Mouse (Mus musculus) intestine, postnatal 0 days (tissue): ENCODE measurements around the gene Ankrd13d. TPM values are rescaled to one million over a fixed set of nuclear protein-coding genes. Genes with fewer than 3 reads are reported as not detected.

Experiments
- ATAC-seq: fragments of 200-750 bp; cut with Nextera tagmentation; 2 replicates; pipeline ENCODE4 v1.8.0; 2017; ENCODE audit warnings: mild to moderate bottlenecking, moderate TSS enrichment, moderate library complexity
- H3K27ac ChIP-seq: fragments of 300-500 bp; sonication (generic); 2 replicates; pipeline ENCODE4 v1.5.1; 2014; ENCODE audit warnings: mild to moderate bottlenecking, low read depth, low read length, moderate library complexity
- H3K27me3 ChIP-seq: fragments of 300-500 bp; sonication (generic); replicated peaks from 2 replicates; pipeline ENCODE4 v1.6.1; 2014; ENCODE audit warnings: low read length, mixed read lengths; ENCODE audit not compliant: control insufficient read depth, insufficient read depth
- H3K36me3 ChIP-seq: fragments of 300-500 bp; sonication (generic); 2 replicates; pipeline ENCODE4 v1.6.1; 2014; ENCODE audit warnings: mild to moderate bottlenecking, moderate library complexity; ENCODE audit not compliant: control insufficient read depth, insufficient read depth
- H3K4me1 ChIP-seq: fragments of 300-500 bp; sonication (generic); replicated peaks from 2 replicates; pipeline ENCODE4 v1.6.1; 2014; ENCODE audit warnings: antibody characterized with exemption, low read length, mixed read lengths; ENCODE audit not compliant: control insufficient read depth, insufficient read depth
- H3K4me2 ChIP-seq: fragments of 300-500 bp; sonication (generic); replicated peaks from 2 replicates; pipeline ENCODE4 v1.6.1; 2014; ENCODE audit warnings: low read depth, mild to moderate bottlenecking, moderate library complexity
- H3K4me3 ChIP-seq: fragments of 300-500 bp; sonication (generic); 2 replicates; pipeline ENCODE4 v1.5.1; 2014; ENCODE audit warnings: low read depth, low read length
- H3K9ac ChIP-seq: fragments of 300-500 bp; sonication (generic); 2 replicates; pipeline ENCODE4 v1.6.1; 2014; ENCODE audit warnings: mild to moderate bottlenecking, low read depth, low read length
- H3K9me3 ChIP-seq: fragments of 300-500 bp; sonication (generic); 2 replicates; pipeline ENCODE4 v1.6.1; 2016; ENCODE audit warnings: mixed run types; ENCODE audit not compliant: control insufficient read depth
- CTCF ChIP-seq: sonication (generic); IDR thresholded peaks from 2 replicates; pipeline ENCODE4 v1.5.1; 2016; ENCODE audit warnings: low read depth, mild to moderate bottlenecking, control low read depth, antibody characterized with exemption, moderate library complexity
- WGBS: fragments of 180-500 bp; shearing (Covaris S2); extraction: QIAGEN DNeasy Blood & Tissue Kit; methylation state at CpG from one replicate; pipeline ENCODE4 v1.1.7; 2014; 5-methylcytosine and 5-hydroxymethylcytosine counted together
- polyA plus RNA-seq: library from polyadenylated mRNA; unstranded; fragments of >200 nt; fragmentation: Nextera tagmentation; extraction: Ambion mirVana; gene quantifications from 2 replicates; pipeline ENCODE4 v1.2.1, GENCODE M21; 2015

The Ankrd13d gene
- polyA plus RNA-seq, 1 experiment from 2014 or later: 2.0 TPM

GRCm38 (mm10) chr19:4294381-4295097, 11.6 kb upstream of the Ankrd13d start:
- no peaks in the 10 kb centered on the region for H3K27me3 ChIP-seq
- 0 out of 2 replicates have a peak, but pooled peaks have one; percentile 12 for TF ChIP-seq CTCF
- H3K36me3 ChIP-seq: peaks cover 35% of the 10 kb centered on the region
- H3K27ac ChIP-seq: no peak overlapping the region
- no peaks in the 10 kb centered on the region for H3K4me1 ChIP-seq
- ATAC-seq: no peak
- H3K9ac ChIP-seq: no peak overlapping the region
- H3K4me3 ChIP-seq: no peak overlapping the region
- no peaks in the 10 kb centered on the region for H3K9me3 ChIP-seq
- 57% methylated on average over 14 of the region's 14 CpGs for WGBS
- H3K4me2 ChIP-seq: no peak overlapping the region

GRCm38 (mm10) chr19:4291161-4291560, 8.2 kb upstream of the Ankrd13d start:
- Histone ChIP-seq H3K9me3 (no peaks in the 10 kb centered on the region), H3K4me1 (no peaks in the 10 kb centered on the region), H3K27ac (no peak overlapping the region), H3K4me2 (no peak overlapping the region), H3K4me3 (no peak overlapping the region), H3K36me3 (peaks cover 67% of the 10 kb centered on the region), H3K9ac (no peak overlapping the region), H3K27me3 (no peaks in the 10 kb centered on the region)
- no peak for TF ChIP-seq CTCF
- WGBS: 92% methylated on average over 11 of the region's 11 CpGs
- no peak for ATAC-seq

GRCm38 (mm10) chr19:4290749-4291148, 7.8 kb upstream of the Ankrd13d start:
- H3K9ac ChIP-seq: no peak overlapping the region
- no peak overlapping the region for H3K4me3 ChIP-seq
- WGBS: 78% methylated on average over 15 of the region's 15 CpGs
- H3K4me1 ChIP-seq: no peaks in the 10 kb centered on the region
- H3K27ac ChIP-seq: no peak overlapping the region
- peaks cover 71% of the 10 kb centered on the region for H3K36me3 ChIP-seq
- H3K4me2 ChIP-seq: no peak overlapping the region
- ATAC-seq: no peak
- no peaks in the 10 kb centered on the region for H3K27me3 ChIP-seq
- TF ChIP-seq CTCF: no peak
- H3K9me3 ChIP-seq: no peaks in the 10 kb centered on the region

GRCm38 (mm10) chr19:4283653-4284052, 716 bp upstream of the Ankrd13d start:
- 41% methylated on average over 7 of the region's 7 CpGs for WGBS
- TF ChIP-seq CTCF: no peak
- ATAC-seq: no peak
- Histone ChIP-seq H3K9me3 (no peaks in the 10 kb centered on the region), H3K4me3 (peak overlapping the region; percentile 65), H3K9ac (no peak overlapping the region), H3K27me3 (no peaks in the 10 kb centered on the region), H3K36me3 (peaks cover 31% of the 10 kb centered on the region), H3K4me2 (peak overlapping the region; percentile 92), H3K4me1 (no peaks in the 10 kb centered on the region; the same call in 1 of the 2 replicates), H3K27ac (no peak overlapping the region)

GRCm38 (mm10) chr19:4280425-4280824, 2.5 kb downstream of the Ankrd13d start:
- Histone ChIP-seq H3K27ac (no peak overlapping the region), H3K4me3 (no peak overlapping the region), H3K9ac (no peak overlapping the region), H3K27me3 (no peaks in the 10 kb centered on the region), H3K36me3 (peaks cover under 1% of the 10 kb centered on the region; the same call in 1 of the 2 replicates), H3K4me2 (no peak overlapping the region), H3K9me3 (no peaks in the 10 kb centered on the region), H3K4me1 (no peaks in the 10 kb centered on the region; the same call in 1 of the 2 replicates)
- no peak for TF ChIP-seq CTCF
- ATAC-seq: no peak
- 91% methylated on average over 9 of the region's 9 CpGs for WGBS

GRCm38 (mm10) chr19:4279487-4279886, 3.5 kb downstream of the Ankrd13d start:
- Histone ChIP-seq H3K4me3 (no peak overlapping the region), H3K9me3 (no peaks in the 10 kb centered on the region), H3K36me3 (no peaks in the 10 kb centered on the region), H3K4me1 (no peaks in the 10 kb centered on the region; the same call in 1 of the 2 replicates), H3K27ac (no peak overlapping the region), H3K4me2 (no peak overlapping the region), H3K9ac (no peak overlapping the region), H3K27me3 (no peaks in the 10 kb centered on the region)
- no peak for ATAC-seq
- TF ChIP-seq CTCF: peak; percentile 56
- WGBS: 94% methylated on average over 1 of the region's 1 CpGs
